Mouse (Mus musculus) layer of hippocampus, adult 2 months (tissue): ENCODE data around the gene Sox5. TPM values are rescaled to one million over a fixed set of nuclear protein-coding genes. Genes with fewer than 3 reads are reported as not detected.

Experiments
- DNase-seq, 2 experiments: peaks; one replicate each; pipeline ENCODE4 v3.0.0; 2022; ENCODE audit warnings: low spot score in 2 of 2
- H3K27ac ChIP-seq: fragments of 200-600 bp; 2 replicates; pipeline ENCODE4 v1.8.1; 2022
- H3K4me3 ChIP-seq: fragments of 200-600 bp; 2 replicates; pipeline ENCODE4 v1.8.1; 2022; ENCODE audit warnings: mild to moderate bottlenecking
- CTCF ChIP-seq: fragments of 200-600 bp; conservative IDR thresholded peaks from 2 replicates; pipeline ENCODE4 v1.8.1; 2022; ENCODE audit warnings: antibody characterized with exemption, mild to moderate bottlenecking, moderate library complexity
- total RNA-seq, 2 experiments: library from RNA; stranded (reverse); gene quantifications; 2 replicates each; pipeline ENCODE4 v1.2.3; 2021

Sox5 gene
- total RNA-seq, 2 experiments from 2014 or later = 36.8 to 42.0 TPM

DNA sequence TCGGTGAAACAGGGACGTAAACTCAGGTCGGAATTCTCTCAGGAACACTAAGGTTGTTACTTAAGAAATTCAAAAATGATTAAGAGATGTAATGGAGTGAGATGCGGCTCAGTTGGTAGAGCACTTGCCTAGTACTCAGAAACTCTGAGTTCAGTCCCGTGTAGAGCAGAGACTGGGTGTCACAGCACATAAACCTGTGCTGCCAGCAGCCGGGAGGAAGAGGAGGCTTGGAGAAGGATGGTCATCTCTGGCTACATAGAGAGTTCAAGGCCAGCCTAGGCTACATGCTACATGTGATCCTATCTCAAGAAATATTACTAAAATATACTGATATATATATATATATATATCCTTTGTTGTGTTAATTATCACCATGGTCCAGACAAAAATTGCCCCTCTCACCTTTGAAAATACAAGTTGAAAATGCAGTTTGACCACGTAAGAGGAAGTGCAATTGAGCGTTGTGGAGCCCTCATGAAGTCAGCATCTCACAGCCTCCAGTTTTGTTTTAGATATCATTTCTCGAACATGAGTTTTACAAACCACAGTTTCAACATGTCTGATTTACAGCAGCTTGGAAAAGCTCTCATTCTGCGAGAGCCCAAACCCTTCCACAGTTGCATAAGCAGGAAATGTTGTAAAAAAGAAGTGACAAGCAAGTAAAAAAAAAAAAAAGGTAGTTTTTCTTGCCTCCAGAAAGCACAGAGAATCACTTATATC lies 50.4 kb downstream of the Sox5 start:
- no peak for DNase-seq
- Histone ChIP-seq H3K27ac (no peak overlapping the region), H3K4me3 (no peak overlapping the region)
- no peak for TF ChIP-seq CTCF

DNA sequence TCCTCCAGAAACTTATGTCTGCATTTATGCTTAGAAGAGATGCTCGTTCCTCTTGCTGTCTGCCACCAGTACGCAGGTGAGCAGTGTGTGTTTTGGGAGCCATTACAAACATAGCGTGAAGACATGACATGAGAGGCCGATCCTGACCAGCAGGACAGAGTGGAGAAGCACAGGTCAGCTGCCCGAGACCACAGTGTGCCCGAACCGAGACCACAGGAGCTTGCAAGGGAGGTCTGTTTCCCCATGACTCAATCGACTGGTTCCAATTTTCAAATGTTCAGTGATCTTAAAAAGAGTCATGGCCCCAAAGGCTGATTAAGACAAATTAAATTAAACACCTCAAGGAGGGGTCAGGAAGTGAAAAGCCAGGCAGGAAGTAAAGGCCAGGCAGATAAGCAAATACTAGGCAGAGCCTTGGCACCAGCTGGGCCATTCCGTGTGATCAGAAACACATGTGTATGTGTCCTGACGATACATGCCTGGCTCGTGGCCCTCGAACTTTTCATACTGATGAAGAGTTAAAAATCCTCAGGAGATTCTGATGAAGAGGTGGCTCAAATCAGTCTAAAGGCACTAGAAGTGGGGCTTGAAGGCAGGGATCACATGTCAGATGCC lies 58.1 kb downstream of the Sox5 start:
- no peak overlapping the region for H3K27ac ChIP-seq
- no peak overlapping the region for H3K4me3 ChIP-seq
- no peak for TF ChIP-seq CTCF
- DNase-seq = no peak

DNA sequence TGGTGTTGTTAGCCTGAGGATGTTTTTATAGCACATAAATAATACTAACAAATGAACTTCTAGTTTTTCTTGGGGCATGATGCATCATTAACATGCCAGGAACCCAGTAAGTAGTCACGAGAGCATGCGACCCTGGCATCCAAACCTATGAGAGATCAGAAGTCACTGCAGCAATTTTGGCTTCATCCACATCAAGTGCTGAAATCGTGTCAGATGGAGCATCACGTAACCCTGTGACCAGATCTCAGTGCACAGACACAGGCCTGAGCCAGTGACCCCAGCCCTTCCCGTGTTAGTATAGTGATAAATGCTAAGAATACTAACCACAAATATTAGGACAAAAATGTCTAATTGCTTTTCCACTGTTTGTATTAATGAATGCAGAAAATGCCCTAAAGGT lies 58.8 kb downstream of the Sox5 start:
- Histone ChIP-seq H3K27ac (no peak overlapping the region), H3K4me3 (no peak overlapping the region)
- DNase-seq = no peak
- no peak for TF ChIP-seq CTCF

DNA sequence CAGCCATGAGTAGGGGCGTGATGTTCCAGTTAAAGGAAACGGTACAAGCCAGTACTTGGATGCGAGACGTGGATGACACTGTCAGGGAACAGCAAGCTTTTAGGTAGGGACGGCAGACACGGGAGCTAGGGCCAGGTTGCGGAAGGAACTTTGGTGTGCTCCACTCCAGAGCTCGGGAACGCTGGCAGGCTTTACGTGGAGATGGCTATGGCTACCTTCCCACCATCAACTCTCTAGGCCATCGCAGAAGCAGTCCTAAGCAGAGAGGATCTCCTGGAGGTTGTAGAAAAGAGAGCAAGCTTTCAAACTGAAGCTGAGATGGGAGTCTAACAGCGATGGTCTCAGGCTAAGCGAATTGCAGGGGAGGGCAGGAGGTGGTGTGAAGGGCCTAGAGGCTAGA lies 60.9 kb downstream of the Sox5 start:
- TF ChIP-seq CTCF = no peak
- Histone ChIP-seq H3K27ac (no peak overlapping the region), H3K4me3 (no peak overlapping the region)
- no peak for DNase-seq

DNA sequence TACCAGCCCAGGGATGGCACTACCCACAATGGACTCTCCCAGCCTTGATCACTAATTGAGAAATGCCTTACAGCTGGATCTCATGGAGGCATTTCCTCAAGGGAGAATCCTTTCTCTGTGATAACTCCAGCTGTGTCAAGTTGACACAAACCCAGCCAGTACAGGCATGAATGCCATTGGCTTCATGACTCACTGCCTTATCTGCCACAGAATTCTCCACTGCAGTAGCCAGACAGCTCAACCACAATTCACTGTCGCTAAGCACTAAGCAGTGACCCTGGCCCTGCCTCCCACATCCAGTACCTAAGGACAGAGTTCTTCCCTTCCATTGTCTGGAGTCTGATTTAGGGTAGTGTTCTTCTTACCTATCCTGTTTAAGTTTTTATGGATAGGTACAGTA lies 65.4 kb downstream of the Sox5 start:
- no peak for TF ChIP-seq CTCF
- H3K27ac ChIP-seq = no peak overlapping the region
- no peak overlapping the region for H3K4me3 ChIP-seq
- DNase-seq = no peak

DNA sequence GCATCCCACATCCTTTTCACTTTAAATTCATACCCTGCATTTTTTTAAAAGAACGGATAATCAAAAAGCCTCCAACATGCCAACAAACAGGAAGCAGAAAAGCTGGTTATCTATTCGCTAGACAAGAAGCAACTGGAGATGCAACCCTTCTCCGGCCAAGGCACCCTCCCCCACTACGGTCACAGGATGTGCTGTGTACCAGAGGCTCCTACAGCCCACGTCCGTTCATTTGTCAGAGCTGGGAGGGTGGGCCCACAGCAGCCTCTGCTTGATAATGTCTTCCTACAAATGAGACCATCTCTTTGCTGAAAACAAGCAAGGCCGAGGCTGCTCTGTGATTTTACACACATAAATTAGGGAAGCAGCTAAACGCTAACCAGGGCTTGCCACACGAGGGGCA lies 69.9 kb downstream of the Sox5 start:
- Histone ChIP-seq H3K4me3 (no peak overlapping the region), H3K27ac (no peak overlapping the region)
- no peak for TF ChIP-seq CTCF
- DNase-seq = no peak

DNA sequence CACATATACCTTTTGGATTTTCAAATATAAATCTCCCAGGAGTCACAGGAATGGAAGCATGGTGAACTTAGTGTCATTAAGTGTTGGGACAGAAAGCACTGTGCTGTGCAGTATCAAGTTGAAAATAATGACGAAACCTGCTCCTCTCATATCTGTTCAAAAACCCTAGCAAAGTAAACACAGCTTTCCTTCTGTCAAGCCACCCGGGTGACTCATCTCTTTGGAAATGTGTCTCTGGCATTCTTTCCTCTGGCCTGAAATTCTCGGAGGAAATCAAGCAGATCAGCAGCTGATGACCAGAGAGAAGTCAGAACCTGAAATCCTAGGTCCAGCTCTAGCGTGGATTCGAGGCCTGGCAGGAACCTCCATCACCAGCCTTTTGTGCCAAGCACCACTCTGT lies 71.0 kb downstream of the Sox5 start:
- no peak overlapping the region for H3K4me3 ChIP-seq
- no peak for DNase-seq
- 0 out of 2 replicates have a peak overlapping the region, but pooled peaks have one; percentile 39 for H3K27ac ChIP-seq
- TF ChIP-seq CTCF = no peak

DNA sequence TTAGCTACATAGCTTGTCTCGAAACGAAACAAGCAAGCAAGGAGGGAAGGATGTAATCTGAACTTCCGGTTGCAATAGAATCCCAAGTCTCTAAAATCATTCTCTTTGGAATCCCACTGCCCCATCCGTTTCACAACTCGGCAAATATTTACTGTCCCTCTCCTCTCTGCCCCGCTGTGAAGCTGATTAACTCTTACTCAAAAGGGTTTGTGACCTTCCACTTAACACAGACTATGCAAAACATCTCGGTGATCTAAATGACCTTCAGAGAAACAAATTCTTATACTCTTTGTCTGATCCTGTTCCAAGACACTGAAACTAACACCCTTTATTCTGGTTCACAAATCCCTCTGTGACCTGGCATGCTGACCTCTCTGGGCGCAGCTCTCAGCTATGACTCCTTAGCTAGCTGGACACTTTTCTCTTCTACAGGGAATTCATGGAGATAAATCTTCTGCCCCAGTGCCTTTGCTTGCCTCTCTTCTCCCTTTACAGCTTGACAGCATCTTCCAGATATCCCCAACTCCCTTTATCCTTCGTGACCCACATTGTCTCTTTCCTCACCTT lies 72.1 kb downstream of the Sox5 start:
- TF ChIP-seq CTCF = no peak
- no peak for DNase-seq
- Histone ChIP-seq H3K4me3 (no peak overlapping the region), H3K27ac (no peak overlapping the region)

DNA sequence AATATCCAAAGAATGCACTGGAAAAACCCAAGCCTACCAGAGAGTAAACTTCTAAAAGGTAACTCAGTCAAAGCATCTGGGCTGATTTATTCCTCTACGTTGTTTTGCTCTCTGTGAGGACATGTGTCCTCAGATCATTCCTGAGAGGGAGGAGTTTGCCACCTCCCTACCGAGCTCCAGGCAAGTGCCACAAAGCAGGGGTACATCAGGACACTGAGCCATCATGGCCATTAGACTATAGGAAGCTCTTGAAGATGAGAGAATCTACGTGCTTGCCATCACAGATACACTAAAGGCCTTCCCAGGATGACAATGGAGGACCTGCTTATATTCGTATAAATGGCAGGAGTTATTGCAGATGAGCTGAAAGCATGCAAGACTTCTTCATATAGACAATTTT lies 73.4 kb downstream of the Sox5 start:
- no peak for TF ChIP-seq CTCF
- Histone ChIP-seq H3K27ac (no peak overlapping the region), H3K4me3 (no peak overlapping the region)
- DNase-seq = no peak

DNA sequence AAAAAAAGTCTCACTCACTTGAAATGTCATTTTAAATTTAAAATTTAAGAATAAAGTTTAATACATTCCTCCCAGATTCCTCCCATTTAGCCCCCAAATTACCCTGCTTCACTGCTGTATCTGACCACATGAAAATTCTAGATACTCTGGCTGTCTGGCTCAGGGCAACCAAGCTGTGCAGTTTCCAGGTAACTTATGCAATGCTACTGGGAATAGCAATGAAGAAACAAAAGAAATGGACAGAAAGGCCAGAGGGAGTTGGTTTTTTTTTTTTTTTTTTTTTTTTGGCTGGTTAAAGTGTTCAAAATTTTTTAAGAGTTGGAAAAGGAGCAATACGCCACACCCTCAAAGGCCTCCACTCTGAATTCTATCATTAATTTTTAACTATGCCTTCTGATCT lies 73.8 kb downstream of the Sox5 start:
- Histone ChIP-seq H3K4me3 (no peak overlapping the region), H3K27ac (no peak overlapping the region)
- no peak for TF ChIP-seq CTCF
- no peak for DNase-seq

DNA sequence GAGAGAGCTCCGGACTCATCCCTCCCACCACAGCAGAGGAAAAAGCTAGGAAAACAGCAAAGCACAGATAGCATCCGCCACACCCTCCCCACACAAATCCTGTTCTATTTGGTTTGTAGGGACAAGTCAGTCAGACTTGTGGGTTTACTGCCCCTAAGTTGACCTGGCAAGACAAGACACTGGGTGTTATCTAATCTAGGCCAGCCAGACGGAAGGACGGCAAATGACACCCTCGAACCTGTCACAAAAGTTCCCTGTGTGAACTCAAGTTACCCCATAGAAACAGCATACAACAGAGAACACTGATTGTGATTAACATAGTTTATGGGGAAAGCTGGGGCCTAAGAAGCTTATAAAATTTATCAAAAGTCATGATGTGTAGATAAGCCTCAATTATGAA lies 76.8 kb downstream of the Sox5 start:
- H3K27ac ChIP-seq = no peak overlapping the region
- no peak overlapping the region for H3K4me3 ChIP-seq
- TF ChIP-seq CTCF = no peak
- no peak for DNase-seq

DNA sequence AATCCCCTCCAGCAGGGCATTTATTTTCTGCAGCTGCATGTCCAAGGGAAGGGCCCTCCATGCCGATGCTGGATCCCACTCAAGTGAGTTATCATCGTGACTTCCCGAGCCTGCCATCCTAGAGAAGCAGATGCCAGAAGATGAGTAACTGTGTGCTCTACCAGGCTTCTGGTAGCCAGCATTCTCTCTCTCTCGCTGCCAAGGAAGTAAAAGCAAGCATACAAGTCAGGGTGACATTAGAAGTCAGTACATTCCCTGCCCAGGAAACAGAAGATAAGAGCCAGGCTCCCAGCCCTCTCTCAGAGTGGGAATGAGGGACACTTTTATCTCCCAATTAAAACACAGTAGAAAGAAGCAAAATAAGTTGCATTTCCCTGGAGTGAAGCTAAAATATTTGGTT lies 86.1 kb downstream of the Sox5 start:
- TF ChIP-seq CTCF = no peak
- peak; percentile 23 to 36 for DNase-seq
- Histone ChIP-seq H3K4me3 (no peak overlapping the region), H3K27ac (no peak overlapping the region)

DNA sequence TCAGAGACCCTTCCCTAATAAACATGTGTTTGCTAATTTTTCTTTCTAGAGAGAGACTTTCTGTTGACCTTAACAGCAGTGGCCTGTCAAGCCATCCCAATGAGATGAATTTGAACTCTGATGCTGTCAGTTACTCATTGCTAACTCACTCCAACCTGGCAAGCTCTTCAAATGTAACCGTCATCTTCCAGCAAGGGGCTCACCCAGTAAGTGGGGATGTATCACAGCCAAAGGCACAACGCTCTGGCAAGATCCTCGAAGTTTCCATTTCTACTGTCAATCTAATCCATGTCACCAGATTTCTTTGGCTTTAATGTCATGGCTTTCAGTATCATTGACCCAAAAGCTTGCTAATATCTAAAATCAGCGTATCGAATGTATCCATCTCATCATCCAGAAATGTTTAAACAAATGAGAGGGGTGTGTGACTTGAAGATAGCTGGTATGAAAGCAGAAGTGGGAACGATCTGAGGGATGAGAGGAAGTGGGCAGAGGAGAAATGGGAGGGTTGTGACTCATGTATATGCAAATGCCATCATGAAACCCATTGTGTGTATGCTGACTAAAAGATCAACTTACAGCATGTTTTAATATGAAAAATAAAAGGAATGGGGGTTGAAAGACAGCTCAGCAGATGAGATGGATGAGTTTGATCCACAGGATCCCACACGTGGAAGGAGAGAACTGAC lies 88.4 kb downstream of the Sox5 start:
- TF ChIP-seq CTCF = no peak
- Histone ChIP-seq H3K4me3 (no peak overlapping the region), H3K27ac (no peak overlapping the region)
- DNase-seq = no peak
